Mouse (Mus musculus) heart, adult 9 months (tissue): ENCODE results near the gene Slc36a2.

ENCODE experiments used
- DNase-seq, 2 experiments: peaks; one replicate each; pipeline ENCODE4 v3.0.0; 2022; ENCODE audit warnings: low spot score in 2 of 2

Gene Slc36a2

DNA sequence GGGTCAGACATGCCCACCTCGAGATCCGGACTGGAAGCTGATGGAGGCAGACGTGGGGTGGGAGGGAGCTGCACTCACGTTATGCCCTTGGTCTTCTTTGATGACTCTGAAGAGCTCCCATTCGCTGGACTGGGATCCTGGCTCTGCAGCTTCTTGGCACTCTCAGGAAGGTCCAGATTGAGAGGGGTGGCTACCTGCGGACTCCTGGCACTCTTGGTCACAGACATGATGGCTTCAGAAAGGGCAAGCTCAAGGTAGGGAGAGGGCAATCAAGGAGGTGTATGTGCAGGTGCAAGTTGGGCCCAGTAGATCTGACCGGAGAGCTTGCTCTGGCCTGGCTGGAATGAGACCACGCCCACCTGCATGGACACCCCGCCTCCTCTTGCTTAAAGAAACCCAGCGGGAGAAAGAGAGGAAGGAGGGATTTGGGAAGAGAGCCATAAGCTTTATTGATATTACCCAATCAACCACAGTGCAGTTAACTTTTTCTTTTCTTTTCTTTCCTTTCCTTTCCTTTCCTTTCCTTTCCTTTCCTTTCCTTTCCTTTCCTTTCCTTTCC is at the start of gene Slc36a2:
Gene Slc36a2, minus strand, starts transcription at position 345 of the 559 bp plus-strand sequence.
- no peak for DNase-seq

DNA sequence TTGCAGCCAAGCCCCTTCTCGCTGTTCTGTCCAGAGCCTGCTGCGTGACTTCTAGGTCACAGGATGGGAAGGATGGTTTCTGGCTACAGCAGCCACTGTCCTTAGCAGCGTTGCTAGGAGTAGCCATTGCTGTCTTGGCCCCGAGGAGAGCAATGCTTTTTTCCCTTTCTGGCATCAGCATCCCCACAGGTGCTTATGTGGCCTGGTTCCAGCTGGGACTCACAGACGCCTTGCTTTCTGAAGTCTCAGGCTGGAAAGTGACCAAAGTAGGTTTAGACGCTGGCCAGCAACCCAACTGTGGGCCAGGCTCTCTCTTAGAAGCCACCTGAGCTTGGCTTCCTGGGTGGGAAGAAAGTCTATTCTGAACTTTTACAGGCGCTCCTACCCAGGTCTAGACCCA is 49.4 kb upstream of the Slc36a2 start:
- DNase-seq, result no peak

DNA sequence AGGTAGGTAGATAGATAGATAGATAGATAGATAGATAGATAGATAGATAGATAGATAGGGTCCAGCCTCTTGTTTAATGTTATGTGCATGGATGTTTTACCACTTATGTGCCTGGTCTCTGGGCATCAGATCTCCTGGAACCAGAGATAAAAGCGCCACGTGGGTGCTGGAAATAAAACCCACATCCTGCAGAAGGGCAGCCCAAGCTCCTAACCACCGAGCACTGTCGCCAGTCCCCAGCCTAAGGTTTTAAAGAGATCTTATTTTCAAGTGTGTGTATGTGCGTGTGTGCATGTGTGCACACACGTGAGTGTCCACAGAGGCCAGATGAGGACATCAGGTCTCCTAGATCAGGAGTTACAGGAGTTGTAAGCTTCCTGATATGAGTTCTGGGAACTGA is 46.2 kb upstream of the Slc36a2 start:
- DNase-seq, result no peak

DNA sequence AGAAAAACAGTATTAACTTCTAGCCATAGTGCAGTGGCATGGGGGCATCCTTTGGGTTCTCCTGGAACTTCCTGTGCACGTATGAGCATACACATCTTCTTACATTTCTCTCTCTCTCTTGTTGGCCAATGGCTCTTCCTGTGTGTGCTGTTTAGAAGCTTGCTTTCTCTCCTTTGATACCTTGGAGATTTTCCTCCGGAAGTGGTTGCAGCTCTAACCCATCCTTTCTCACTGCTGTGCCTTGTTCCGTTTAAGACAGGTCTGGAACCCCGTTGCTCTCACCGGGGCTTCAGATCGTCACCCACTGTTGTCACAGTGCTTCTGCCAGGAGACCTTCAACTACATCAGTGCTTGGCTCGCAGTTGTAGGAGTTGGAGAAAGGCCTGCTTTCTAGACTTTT is 36.4 kb upstream of the Slc36a2 start:
- no peak for DNase-seq

DNA sequence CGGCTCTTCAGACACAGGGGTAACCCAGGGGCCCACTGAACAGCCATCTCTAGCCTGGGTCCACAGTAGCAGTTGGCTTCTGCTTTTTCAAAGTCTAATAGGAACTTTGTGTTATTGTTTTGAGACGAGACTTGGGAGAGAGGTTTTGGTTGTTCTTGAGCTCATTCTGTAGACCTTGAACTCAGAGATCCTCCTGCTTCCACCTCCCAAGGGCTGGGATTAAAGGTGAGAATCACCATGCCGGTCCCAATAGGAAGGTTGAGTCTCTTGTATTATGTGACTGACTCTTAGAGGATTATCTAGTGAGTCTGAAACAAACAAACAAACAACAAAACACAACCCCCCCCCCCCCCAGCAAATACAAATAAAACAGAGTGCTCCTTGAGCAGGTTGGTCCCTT is 33.6 kb upstream of the Slc36a2 start:
- no peak for DNase-seq

DNA sequence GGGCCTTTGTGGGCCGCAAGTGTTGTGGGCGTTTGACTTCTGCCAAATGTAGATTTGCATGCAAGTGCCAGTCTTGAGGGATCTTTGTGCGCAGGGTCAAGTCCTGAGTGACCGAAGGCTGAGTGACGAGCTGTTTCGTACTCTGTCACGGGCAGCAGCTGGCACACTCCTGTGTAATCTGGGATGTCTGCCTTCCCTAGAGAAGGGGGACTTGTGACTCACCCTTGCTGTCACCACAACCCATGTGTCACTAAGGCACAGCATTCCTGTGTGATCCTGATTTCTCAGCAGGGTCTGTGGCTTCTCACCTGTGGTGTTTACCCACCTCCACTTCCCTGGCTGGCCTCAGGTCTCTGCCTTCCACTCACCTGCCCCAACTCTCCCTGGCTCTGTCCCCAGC is 33.0 kb upstream of the Slc36a2 start:
- DNase-seq, result no peak

DNA sequence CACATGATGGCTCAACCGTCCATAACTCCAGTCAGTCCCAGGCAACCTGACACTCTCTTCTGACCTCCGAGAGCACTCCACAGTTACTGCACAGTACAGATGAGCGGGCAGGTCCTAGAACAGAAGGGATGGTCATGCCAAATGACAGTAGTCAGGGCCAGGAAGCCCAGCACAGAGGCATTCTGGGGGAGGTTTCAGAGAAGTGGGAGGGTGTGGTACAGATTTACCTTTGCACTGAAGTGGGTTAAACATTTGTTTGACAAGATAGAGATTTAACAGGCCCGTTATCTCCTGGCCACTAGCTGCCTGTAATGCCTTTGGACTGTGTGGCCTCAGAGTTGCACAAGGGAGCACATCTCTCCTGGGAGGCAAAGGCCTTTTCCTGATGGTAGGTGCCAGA is 32.5 kb upstream of the Slc36a2 start:
- no peak for DNase-seq

DNA sequence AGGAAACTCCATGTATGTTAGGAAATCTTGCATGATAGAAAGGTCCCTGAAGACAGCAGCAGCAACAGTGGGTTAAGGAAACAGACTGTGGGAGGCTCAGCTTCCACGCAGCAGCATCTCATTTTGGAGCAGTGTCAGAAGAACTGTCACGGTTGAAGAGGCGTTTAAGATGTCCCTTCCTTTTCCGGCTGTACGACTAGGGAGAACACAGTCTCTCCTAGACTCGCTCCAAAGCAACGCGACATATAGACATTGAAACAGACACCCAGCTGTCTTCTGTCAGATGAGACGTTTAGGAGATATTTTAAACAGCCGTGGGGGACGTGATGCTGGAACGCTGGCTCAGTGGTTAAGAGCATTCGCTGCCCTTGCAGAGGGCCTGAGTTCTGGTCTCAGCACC is 32.0 kb upstream of the Slc36a2 start:
- DNase-seq, result no peak

DNA sequence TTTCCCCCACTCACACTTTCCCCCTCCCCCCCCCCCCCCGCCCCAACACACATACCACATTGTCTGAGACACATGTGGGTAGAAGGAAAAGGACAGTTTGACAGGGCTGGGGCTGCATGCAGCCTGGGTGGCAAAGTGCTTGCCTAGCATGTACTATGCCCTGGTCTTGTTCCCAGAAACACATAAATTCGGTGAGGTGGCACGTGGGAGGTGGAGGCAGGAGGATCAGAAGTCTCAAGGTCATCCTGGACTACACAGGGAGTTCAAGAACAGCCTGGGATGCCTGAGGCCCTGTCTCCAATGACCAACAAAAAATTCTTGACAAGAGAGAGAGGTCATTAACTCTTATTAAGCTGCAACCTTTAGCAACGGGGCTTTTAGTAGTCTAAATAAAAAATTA is 31.2 kb upstream of the Slc36a2 start:
- no peak for DNase-seq

DNA sequence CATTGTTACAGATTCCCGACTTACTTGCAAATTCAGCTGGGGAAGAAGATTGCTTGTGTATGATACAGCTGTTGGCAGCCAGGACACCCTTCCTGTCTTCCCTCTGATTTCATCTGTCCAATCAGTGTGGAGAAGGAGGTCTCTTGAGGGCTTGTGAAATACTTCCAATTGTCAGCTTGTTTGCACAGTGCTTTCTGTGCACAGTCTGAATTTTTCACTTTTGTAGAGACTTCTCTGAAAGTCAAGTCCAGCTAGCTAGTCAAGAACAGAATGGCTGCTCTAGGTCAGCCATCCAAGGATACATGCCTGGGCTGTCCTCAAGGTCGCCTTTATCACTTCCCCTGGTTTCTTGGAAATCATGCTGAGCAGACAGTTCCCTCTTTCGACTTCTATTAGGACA is 30.1 kb upstream of the Slc36a2 start:
- peak; percentile 39 to 48 for DNase-seq

DNA sequence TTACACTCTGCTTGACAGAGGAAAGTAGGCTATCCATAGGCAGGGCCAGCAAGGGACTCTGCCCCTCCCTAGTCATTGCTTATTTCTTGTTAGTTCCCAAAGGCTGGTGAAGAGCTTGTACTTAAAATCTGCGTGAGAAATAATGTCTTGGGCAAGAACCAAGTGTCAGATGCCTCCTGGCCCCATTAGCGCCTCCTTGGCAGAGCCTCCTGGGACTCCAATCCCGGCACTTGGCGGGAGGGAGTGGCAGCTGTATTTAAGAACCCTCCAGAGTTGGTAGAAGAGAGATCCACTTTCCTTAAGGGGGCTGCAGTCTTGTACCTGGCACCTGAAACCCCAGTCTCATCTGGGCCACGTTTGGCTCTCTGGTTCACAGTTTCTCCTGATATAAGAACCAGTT is 29.3 kb upstream of the Slc36a2 start:
- no peak for DNase-seq

DNA sequence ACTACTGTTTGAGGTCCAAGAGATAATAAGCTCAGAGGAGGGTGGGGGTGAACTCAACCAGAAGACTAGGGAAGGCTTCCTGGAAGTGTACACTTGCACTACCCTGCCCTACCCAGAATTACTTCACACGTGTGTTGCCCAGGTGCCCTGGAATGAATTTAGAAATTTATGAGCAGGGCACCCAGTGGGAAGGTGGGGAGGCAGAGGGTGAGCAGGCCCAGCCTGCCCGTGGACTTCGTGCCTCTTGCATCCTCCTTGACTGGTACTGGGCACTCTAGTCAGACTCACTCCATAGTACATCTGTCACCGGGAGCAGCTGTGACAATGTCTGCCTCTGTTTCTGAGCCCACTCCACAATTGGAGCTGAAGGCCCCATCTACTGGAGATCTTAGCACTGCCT is 28.6 kb upstream of the Slc36a2 start:
- DNase-seq, result no peak

DNA sequence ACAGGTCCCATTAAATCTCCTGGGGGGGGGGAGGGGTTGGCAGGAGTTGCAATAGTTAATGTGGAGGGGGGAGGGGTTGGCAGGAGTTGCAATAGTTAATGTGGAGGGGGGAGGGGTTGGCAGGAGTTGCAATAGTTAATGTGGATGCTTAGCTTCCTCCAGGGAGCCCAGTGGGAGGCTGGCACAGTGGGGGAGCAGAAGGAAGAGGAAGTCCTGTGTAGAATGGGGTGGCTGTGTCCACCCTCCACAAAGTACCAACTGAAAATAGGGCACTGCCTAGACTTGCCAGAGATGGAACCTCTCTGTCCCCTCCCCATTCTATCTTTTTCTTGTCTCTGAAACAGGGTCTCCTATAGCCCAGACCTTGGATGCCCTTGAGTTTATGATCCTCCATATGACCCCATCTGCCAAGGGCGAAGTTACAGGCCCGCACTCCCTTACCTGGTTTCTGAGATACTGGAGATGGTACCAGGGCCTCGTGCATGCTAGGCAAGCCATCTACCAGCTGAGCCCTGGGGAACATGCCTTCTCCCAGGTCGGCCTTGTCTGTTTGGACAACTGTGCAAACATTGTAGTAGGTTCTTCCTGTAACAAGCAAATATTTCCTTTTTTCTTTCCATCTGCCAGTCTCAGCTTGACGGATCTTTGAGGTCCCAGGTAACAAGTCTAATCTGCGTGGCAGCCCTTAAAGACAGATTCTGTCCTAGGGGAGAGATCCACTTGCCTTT is 24.9 kb upstream of the Slc36a2 start:
- DNase-seq, result no peak

DNA sequence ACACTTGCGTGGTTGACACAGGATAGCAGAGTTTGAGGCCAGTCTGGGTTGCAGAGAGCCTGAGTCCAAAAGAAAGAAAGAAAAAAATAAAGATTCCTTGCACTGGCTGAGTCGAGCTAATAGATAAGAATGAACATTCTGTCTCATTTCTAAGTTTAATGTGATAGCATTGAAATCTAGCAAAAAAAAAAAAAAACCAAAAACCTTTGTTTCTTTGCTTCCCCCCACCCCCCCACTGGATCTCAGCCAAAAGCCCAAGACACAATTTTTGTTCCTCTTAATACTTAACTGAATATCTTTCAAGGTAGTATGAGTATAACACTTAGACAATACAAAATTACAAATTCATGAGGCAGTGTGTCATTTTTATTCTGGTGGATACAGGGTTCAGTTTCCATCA is 24.2 kb upstream of the Slc36a2 start:
- DNase-seq, result no peak

DNA sequence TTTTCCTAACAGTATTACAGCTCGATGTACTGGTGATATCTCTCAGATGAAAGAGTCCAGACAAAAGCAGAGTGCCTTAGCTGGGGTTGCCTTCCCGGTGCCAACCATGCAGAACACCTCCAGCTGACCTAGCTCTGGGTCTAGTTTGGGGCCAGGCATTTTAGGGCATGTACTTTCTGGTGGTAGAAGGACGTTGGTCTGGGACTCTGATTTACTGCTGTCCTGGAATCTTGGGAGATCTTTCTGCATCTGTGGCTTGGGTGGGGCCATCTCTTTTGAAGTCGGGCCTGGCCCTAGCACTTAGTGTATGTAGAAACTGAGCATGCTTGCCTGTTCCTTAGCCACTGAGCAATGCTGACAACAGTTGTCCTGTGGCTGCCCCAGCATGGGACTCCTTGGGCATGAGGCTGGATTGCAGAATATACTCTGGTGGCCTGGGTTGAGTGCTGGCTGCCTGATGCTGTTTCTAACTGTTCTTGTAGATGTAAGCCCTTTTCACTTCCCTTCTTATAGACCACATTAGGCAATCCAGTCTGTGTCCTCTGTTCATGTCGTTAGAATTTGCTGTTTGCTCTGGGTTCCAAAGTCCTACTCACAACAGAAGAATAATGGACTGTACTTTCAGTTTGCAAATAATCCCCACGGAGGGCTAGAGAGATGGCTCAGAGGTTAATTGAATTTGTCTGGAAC is 23.3 kb upstream of the Slc36a2 start:
- DNase-seq, result peak; percentile 15 to 56

DNA sequence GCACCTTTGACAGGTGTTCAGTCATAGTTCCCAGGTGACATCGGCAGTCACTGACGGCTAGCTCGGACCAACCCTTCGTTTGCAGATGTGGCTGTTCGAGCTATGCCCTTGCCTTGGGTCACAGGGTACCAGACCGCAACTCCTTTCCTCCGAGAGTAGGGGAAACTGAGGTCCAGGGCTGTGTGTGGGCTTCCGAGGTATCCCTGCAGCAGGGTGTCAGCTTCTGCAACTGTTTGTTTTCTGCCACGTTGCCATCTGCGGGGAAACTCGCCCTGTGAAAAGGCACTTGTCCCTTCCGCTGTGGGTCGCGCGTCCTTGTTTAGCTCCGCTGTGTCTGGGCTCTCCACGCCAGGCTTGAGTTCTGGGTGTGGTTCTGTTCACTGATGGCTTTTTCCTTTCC is 19.7 kb upstream of the Slc36a2 start:
- DNase-seq, result peak in 1 of 2 experiments; percentile 21

DNA sequence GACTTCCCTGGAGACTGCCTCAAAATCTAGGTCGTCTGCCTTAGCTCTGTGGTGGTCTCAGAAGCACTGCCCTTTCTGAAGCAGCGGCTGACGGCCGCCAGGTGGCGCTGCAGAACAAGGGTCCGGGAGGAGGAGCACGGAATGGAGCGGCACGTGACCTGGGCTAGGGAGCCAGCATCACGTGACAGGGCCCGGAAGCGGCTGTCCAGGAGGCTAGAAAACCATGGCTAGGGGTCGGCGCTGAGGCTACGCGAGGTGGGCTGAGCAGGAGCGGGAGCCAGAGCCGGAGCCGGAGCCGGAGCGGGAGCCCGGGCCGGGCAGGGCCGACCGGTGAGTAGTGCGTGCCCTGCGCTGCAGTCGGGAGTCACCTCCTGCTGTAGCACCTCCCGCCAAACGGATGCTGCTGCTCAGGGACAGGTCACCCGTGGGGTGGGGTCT is 19.3 kb upstream of the Slc36a2 start, which contains the start of gene Slc36a1:
Gene Slc36a1, plus strand, starts transcription at position 192 of the 438 bp plus-strand sequence.
- peak; percentile 89 to 92 for DNase-seq

DNA sequence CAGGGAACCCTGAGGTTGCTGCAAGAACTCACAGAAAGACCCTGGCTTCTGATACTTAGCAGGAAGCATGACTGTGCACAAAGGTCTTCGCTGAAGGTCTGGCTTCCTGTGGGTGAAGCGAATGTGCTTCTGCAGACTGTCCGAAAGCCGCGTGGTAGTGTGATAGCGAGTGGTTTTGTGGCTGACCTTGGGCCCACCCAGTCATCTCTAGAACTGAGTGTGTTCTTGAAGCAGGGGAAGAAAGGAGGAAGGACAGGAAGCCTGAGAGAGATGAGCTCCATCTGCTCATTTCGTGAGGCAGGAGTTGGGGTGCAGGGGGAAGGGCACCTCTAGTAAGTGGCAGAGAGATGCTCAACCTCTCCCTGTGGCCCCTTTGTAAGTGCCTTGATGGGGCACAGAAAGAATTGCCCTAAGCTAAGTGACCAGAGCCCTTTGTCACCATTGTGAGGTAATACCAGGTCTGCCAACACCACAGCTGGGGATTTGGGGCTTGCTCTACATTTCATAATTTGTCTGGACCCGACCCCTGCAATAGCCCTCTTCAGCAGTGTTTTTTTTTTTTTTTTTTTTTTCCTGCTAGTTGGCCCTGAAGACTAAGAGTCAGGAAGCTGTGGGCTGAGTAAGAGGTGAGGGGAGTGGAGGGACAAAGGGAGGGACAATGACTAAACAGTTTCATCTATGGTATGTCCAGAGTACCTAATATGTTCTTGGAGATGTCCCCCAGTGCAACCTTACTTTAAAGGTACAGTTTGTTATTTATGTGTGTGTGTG is 13.0 kb upstream of the Slc36a2 start:
- no peak for DNase-seq

DNA sequence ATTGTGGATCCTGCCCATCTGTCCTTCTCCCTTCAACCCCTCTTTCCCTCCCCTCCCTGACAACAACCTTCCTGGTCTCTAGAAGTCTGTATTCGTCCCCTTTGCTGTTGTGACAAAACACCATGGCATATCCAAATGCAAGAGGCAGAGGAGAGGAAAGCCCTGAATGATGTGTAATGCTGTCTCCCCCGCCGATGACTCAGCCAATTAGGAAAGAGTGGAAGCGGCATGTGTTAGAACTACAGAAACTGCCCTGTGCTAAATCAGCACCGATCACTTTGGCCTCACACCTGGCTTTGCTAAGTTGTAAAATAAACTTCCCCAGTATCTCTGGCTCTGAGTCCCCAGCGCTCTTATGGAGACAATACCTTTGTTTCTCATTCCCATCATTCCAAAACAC is 12.2 kb upstream of the Slc36a2 start:
- DNase-seq, result no peak

DNA sequence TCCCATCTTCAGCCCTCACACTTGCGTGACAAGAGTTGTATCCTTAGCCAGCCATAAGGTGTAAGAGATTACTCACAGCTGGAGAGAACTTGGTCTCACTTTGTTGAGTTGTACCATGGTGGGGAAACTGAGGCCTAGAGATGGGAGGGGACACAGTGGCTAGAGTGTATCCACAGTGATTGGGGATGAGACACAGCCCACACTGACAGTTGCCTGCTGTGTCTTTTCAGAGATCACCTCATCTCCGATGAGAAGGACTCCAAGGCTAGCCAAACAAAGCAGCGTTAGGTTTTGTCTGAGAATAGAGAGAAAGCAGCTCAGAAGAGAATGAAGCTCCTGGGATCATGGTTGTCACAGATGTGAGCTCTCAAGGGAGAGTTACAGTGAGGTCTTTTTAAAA is 5.3 kb upstream of the Slc36a2 start:
- no peak for DNase-seq

DNA sequence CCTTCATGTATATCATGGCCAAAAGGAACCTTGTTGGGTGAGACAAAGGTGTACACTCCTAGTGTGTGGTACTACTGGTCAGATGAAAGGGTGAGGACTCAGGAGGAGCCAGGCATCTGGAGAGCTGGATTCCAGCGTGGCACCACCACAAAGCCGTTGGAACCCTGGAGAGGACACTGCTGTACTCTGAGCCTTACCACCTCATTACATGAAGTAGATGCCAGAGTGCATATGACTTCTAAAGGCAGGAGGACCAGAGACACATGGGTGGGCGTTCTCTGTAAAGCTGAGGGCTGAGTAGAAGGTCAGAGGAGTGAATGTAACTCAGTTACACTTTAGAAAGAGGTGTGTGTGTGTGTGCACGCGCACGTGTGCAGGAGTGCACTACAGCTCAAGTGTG is 2.9 kb upstream of the Slc36a2 start:
- DNase-seq, result no peak

DNA sequence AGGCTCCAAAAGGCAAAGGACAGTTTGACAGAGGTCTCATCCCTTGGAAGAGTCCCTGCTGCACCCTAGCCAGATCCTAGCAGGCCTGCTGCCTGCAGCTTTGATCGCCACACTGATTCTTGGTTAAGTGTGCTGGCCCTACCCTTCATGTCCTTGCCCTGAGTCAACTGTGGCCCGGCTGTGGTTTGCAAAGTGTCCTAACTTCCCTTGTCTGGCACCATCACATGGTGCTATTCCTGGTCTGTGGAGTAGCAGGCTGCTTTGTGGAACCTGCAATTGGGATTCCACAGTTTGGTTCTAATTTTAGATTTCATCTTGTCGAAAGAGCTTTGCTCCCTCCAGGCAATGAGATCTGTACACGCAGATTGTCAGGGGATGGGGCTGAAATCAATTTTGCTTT is 2.4 kb upstream of the Slc36a2 start:
- peak; percentile 30 to 36 for DNase-seq
